Mouse (Mus musculus) heart, postnatal 0 days (tissue): ENCODE data around the gene Rhcg. TPM values are rescaled to one million over a fixed set of nuclear protein-coding genes. Genes with fewer than 3 reads are reported as not detected.

Source experiments
- ATAC-seq: fragments of 200-750 bp; cut with Nextera tagmentation; 2 replicates; pipeline ENCODE4 v1.8.0; 2017; ENCODE audit warnings: low read depth, moderate number of reproducible peaks, moderate library complexity; ENCODE audit not compliant: insufficient read depth
- DNase-seq: peaks from one replicate; pipeline ENCODE4 v3.0.0-alpha.2; 2016; ENCODE audit warnings: low spot score
- H3K27ac ChIP-seq: fragments of 300-500 bp; sonication (generic); 2 replicates; pipeline ENCODE4 v1.5.1; 2014; ENCODE audit warnings: low read depth, mild to moderate bottlenecking
- H3K27me3 ChIP-seq: fragments of 300-500 bp; sonication (generic); 2 replicates; pipeline ENCODE4 v1.6.1; 2014; ENCODE audit warnings: low read length, mixed read lengths; ENCODE audit not compliant: control insufficient read depth, insufficient read depth
- H3K36me3 ChIP-seq: fragments of 300-500 bp; sonication (generic); replicated peaks from 2 replicates; pipeline ENCODE4 v1.6.1; 2014; ENCODE audit warnings: low read length, mixed read lengths; ENCODE audit not compliant: control insufficient read depth, insufficient read depth
- H3K4me1 ChIP-seq: fragments of 300-500 bp; sonication (generic); 2 replicates; pipeline ENCODE4 v1.6.1; 2014; ENCODE audit warnings: antibody characterized with exemption; ENCODE audit not compliant: control insufficient read depth, insufficient read depth
- H3K4me2 ChIP-seq: fragments of 300-500 bp; sonication (generic); 2 replicates; pipeline ENCODE4 v1.6.1; 2014; ENCODE audit warnings: low read depth, mild to moderate bottlenecking, low read length, moderate library complexity
- H3K4me3 ChIP-seq: fragments of 300-500 bp; sonication (generic); 2 replicates; pipeline ENCODE4 v1.5.1; 2014; ENCODE audit warnings: low read depth, low read length
- H3K9ac ChIP-seq: fragments of 300-500 bp; sonication (generic); replicated peaks from 2 replicates; pipeline ENCODE4 v1.6.1; 2014; ENCODE audit warnings: low read depth, low read length, mixed read lengths
- H3K9me3 ChIP-seq: fragments of 300-500 bp; sonication (generic); replicated peaks from 2 replicates; pipeline ENCODE4 v1.6.1; 2016; ENCODE audit warnings: low read length; ENCODE audit not compliant: control insufficient read depth
- CTCF ChIP-seq: IDR thresholded peaks from 2 replicates; pipeline ENCODE4 v1.5.1; 2016; ENCODE audit warnings: antibody characterized with exemption, control low read depth, low read depth
- EP300 ChIP-seq: IDR thresholded peaks from 2 replicates; pipeline ENCODE4 v1.6.1; 2016; ENCODE audit warnings: antibody characterized with exemption, low read depth
- WGBS: fragments of 180-500 bp; shearing (Covaris S2); extraction: QIAGEN DNeasy Blood & Tissue Kit; methylation state at CpG from one replicate; pipeline ENCODE4 v1.1.7; 2014; 5-methylcytosine and 5-hydroxymethylcytosine counted together
- polyA plus RNA-seq: library from polyadenylated mRNA; unstranded; fragments of >200 nt; fragmentation: Nextera tagmentation; extraction: Ambion mirVana; gene quantifications from 2 replicates; pipeline ENCODE4 v1.2.1, GENCODE M21; 2015
- total RNA-seq: library from RNA; depleted of rRNA; stranded (reverse); fragments of >200 nt; gene quantifications from 2 replicates; pipeline ENCODE4 v1.2.3, GENCODE M21; 2014; ENCODE audit warnings: low replicate concordance

The Rhcg gene
- total and polyA plus RNA-seq, 2 experiments from 2014 or later, result 0.04 to 0.40 TPM

DNA sequence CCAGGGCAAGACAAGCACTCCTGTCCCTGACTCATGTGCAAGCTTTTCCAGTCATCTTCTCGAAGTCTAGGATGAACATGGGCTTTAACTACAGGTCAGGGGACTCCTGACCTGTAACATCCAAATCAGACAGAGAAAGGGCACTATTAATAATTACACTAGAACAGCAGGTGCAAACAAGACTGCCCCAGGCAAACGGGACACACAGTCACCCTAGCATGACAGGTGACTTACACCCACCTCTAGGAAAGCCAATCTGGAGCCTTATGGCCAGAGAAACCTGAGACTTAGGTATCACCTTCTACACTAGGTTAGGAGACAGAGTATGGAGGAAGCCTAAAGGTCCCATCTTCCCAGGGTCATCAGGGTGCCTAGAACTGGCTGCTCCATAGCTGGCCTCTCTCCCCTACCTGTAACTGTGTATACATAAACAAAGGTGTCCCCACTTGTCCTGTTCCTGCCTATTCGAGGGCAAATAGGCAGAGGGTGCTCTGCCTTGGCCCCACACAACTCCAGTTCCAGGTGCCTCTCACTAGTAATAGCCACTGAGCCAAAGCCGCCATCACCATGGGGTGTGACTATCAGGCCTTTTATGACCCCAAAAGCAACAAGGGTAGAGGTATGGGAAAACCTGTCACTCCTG is 10.9 kb upstream of the Rhcg start:
- TF ChIP-seq EP300 (no peak), CTCF (no peak)
- H3K4me2 ChIP-seq, result no peak overlapping the region
- WGBS, result 62% methylated on average over 4 of the region's 4 CpGs
- no peaks in the 10 kb centered on the region for H3K9me3 ChIP-seq
- DNase-seq (no peak), ATAC-seq (no peak)
- 0 out of 2 replicates have a peak, but pooled peaks cover 4% of the 10 kb centered on the region for H3K4me1 ChIP-seq
- no peak overlapping the region for H3K4me3 ChIP-seq
- no peaks in the 10 kb centered on the region for H3K36me3 ChIP-seq
- no peaks in the 10 kb centered on the region; the same call in 1 of the 2 replicates for H3K27me3 ChIP-seq
- H3K9ac ChIP-seq, result no peak overlapping the region
- no peak overlapping the region for H3K27ac ChIP-seq

DNA sequence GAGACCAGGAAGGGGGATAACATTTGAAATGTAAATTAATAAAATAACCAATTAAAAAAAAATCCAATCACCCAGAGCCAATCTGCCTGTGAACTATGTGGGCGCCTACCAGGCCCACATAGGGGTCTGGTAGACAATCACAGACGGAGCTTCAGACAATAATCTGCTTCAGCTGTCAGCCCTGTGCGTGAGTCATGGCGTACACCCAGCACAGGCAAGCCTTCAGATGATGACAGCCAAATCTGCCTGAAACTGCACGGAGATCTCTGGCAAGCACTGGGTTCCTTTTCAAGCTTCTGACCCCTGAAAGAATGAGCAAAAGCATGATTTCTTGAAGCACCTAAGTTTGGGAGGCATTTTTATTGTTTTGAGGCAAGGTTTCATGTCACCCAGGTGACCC is 8.7 kb upstream of the Rhcg start:
- Histone ChIP-seq H3K4me3 (no peak overlapping the region), H3K4me1 (peaks cover 12% of the 10 kb centered on the region), H3K9ac (no peak overlapping the region), H3K27me3 (no peaks in the 10 kb centered on the region), H3K36me3 (no peaks in the 10 kb centered on the region), H3K27ac (no peak overlapping the region), H3K9me3 (no peaks in the 10 kb centered on the region), H3K4me2 (no peak overlapping the region)
- no peak for DNase-seq
- TF ChIP-seq CTCF (no peak), EP300 (no peak)
- WGBS, result 58% methylated on average over 5 of the region's 5 CpGs
- ATAC-seq, result no peak

DNA sequence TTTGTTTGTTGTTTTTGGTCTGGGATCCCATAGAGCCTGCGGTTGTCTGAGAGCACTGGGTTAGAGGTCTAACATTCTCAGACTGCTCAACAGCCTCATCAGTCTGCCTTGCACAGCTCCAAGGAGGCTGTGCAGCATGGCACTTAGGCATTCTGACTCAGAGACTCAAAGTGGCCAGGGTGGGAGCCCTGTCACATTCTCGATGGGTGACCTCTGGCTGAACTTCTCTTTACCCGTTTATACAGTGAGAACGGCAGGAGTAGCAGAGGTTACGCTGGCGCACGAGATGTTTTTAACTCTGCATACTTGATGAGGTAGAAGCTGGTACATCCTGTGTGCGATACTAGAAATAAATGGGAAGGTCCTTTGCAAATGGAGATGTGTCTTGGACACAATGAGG is 5.6 kb upstream of the Rhcg start:
- no peaks in the 10 kb centered on the region for H3K36me3 ChIP-seq
- no peak overlapping the region for H3K4me2 ChIP-seq
- H3K4me1 ChIP-seq, result peaks cover 12% of the 10 kb centered on the region
- DNase-seq (peak; percentile 62), ATAC-seq (peak; percentile 81)
- no peak overlapping the region for H3K4me3 ChIP-seq
- 0 out of 2 replicates have a peak, but pooled peaks cover 2% of the 10 kb centered on the region for H3K27me3 ChIP-seq
- TF ChIP-seq EP300 (no peak), CTCF (no peak)
- no peak overlapping the region for H3K9ac ChIP-seq
- H3K27ac ChIP-seq, result no peak overlapping the region
- no peaks in the 10 kb centered on the region for H3K9me3 ChIP-seq
- WGBS, result 28% methylated on average over 8 of the region's 8 CpGs

DNA sequence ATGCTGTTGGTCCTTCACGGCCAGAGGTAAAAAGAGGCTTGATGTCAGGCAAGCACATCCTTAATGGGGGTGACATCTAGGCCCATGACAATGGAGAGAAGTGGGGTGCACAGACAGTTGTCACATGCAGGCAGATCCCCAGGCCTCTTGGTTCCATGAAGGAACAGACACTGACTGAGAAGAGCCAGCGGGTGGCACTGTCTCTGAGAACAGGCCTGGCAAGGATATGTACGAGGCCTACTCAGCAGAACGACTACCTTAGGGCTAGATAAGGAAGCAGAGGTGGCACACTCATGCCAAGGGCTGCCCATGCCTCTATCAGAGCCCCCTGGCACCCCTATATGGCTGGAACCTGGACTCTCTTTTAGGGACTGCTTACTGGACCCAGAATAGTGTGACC is 2.0 kb upstream of the Rhcg start:
- ATAC-seq (no peak), DNase-seq (no peak)
- WGBS, result 53% methylated on average over 4 of the region's 4 CpGs
- H3K36me3 ChIP-seq, result no peaks in the 10 kb centered on the region
- H3K27me3 ChIP-seq, result peaks cover 31% of the 10 kb centered on the region
- no peaks in the 10 kb centered on the region for H3K9me3 ChIP-seq
- H3K4me2 ChIP-seq, result no peak overlapping the region
- H3K27ac ChIP-seq, result no peak overlapping the region
- peaks cover 12% of the 10 kb centered on the region for H3K4me1 ChIP-seq
- no peak overlapping the region for H3K4me3 ChIP-seq
- no peak for TF ChIP-seq EP300
- 0 out of 2 replicates have a peak, but pooled peaks have one; percentile 11 for TF ChIP-seq CTCF
- no peak overlapping the region for H3K9ac ChIP-seq

DNA sequence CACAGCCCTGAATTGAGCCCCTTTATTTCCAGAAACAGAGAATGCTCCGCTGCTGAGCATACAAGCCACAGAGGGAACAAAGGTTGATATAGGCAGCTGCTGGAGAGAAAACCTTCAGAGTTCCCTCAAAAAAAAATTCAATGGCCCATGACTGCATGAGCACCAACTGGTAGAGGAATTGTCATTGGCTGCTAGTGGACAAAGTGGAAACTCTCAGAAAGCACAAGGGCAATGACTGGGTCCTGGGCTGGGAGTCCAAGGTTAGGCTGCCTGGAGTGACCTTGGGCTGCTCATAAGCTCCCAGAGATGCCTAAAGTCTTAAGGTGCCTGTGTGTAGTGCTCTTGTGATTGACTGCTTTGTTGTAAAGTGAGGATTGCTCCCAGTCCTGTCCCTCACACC is 1.5 kb downstream of the Rhcg start:
- H3K9me3 ChIP-seq, result no peaks in the 10 kb centered on the region
- H3K9ac ChIP-seq, result no peak overlapping the region
- 67% methylated on average over 1 of the region's 1 CpGs for WGBS
- TF ChIP-seq EP300 (no peak), CTCF (no peak)
- DNase-seq (no peak), ATAC-seq (no peak)
- peaks cover 4% of the 10 kb centered on the region; the same call in 1 of the 2 replicates for H3K4me1 ChIP-seq
- no peak overlapping the region for H3K4me2 ChIP-seq
- no peak overlapping the region for H3K4me3 ChIP-seq
- no peaks in the 10 kb centered on the region for H3K36me3 ChIP-seq
- no peak overlapping the region for H3K27ac ChIP-seq
- H3K27me3 ChIP-seq, result peaks cover 36% of the 10 kb centered on the region

DNA sequence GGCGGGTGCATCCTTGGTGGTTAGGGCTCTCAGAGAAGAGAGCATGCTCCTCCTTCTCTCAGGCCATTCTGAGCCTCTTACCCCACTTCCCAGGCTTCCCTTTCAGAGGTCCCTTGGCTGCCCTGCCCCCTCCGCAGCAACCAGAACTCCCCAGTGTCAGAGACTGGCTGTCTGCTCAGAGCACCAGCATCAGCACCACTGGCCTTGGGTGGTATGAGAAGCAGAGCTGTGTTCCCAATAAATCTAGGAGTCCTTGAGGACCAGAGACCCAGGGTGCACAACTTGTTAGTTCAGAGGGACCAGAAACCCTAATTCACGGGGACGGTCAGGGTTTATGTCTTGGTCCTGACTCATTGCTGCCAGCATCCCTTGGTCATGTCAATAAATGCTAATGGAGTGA is 2.4 kb downstream of the Rhcg start:
- peaks cover 4% of the 10 kb centered on the region; the same call in 1 of the 2 replicates for H3K4me1 ChIP-seq
- ATAC-seq (no peak), DNase-seq (no peak)
- H3K27ac ChIP-seq, result no peak overlapping the region
- no peaks in the 10 kb centered on the region for H3K36me3 ChIP-seq
- H3K9ac ChIP-seq, result no peak overlapping the region
- TF ChIP-seq CTCF (no peak), EP300 (no peak)
- H3K4me3 ChIP-seq, result no peak overlapping the region
- no peak overlapping the region for H3K4me2 ChIP-seq
- WGBS, result 79% methylated on average over 4 of the region's 4 CpGs
- peaks cover 36% of the 10 kb centered on the region for H3K27me3 ChIP-seq
- H3K9me3 ChIP-seq, result no peaks in the 10 kb centered on the region
